ENCODE assay signal across 15 mouse cellular contexts in the genomic region with DNA sequence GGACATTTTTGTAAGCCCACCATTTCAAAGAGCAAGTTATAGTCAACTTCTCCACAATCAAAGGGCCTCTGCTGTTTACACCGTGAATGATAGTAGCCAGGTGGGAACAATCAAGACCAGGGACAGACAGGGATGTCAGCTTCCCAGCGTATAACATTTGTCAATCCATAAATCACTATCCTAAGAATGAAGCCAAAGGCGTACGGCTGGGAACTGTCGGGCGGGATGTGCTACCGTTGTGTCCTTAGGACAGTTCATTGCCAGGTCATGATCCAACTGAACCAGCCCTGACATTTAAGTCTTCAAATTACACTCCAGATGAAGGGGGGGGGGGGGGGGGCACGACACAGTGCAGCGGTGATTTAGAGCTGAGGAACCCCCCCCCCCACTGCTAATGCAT.
DNase-seq lines count a peak whose midpoint lies in the region; ATAC-seq and TF ChIP-seq lines count a peak whose summit lies in the region.
"Had no signal": no experiment of that assay in that cellular context is flagged by ENCODE, and none has a peak within 500 bp of the region (broad histone marks: within the 10 kb centered on the region; RNA-seq: fewer than 3 reads in every experiment).

No protein-coding gene starts in this region.

- no peak for DNase-seq in heart, postnatal 4 days
- peak; percentile 58 for DNase-seq in kidney, postnatal 0 days (ENCODE audit: low spot score)
- DNase-seq in kidney, postnatal 25 days, result no peak
- peak; percentile 50 for DNase-seq in lung, postnatal 10 days
- DNase-seq: cerebellum, adult 8-10 months; liver; thymus, adult 18-20 months had no signal

- WGBS in heart, embryonic 14.5 days, result 72% methylated on average over 7 of the region's 9 CpGs
- WGBS in kidney, postnatal 0 days, result 30% methylated on average over 8 of the region's 9 CpGs
- 7% methylated on average over 9 of the region's 9 CpGs for WGBS in neural tube, embryonic 14.5 days
- 30% methylated on average over 9 of the region's 9 CpGs for WGBS in intestine, embryonic 16.5 days

- 0 out of 2 replicates have a peak, but pooled peaks cover 3% of the 10 kb centered on the region for H3K36me3 ChIP-seq in heart, embryonic 14.5 days (ENCODE audit: control insufficient read depth, insufficient read depth, low read length)
- H3K36me3 ChIP-seq in kidney, postnatal 0 days (ENCODE audit: insufficient read depth, low read length), result no peaks in the 10 kb centered on the region
- H3K36me3 ChIP-seq in neural tube, embryonic 14.5 days (ENCODE audit: control insufficient read depth, insufficient read depth, low read length), result no peaks in the 10 kb centered on the region
- no peaks in the 10 kb centered on the region for H3K36me3 ChIP-seq in intestine, embryonic 16.5 days (ENCODE audit: control insufficient read depth, insufficient read depth, low read length)
- H3K36me3 ChIP-seq: G1E; midbrain, embryonic 15.5 days had no signal

- peak overlapping the region in 1 of 2 experiments; percentile 5; a peak in 1 of 4 replicates for H3K4me3 ChIP-seq in heart, embryonic 14.5 days (ENCODE audit: control insufficient read depth in 1 of 2, insufficient read depth in 1 of 2, low read depth in 1 of 2, low read length in 2 of 2)
- no peak overlapping the region for H3K4me3 ChIP-seq in kidney, postnatal 0 days (replicated peaks; ENCODE audit: low read depth, low read length)
- no peak overlapping the region for H3K4me3 ChIP-seq in neural tube, embryonic 14.5 days (ENCODE audit: low read depth, low read length)
- no peak overlapping the region for H3K4me3 ChIP-seq in intestine, embryonic 16.5 days (ENCODE audit: low read length)
- H3K4me3 ChIP-seq: midbrain, embryonic 15.5 days had no signal

- peak overlapping the region; percentile 43 for H3K4me2 ChIP-seq in heart, embryonic 14.5 days (ENCODE audit: low read length)
- 0 out of 2 replicates have a peak overlapping the region, but pooled peaks have one; percentile 10 for H3K4me2 ChIP-seq in kidney, postnatal 0 days (ENCODE audit: low read length)
- peak overlapping the region; percentile 16; the same call in 1 of the 2 replicates for H3K4me2 ChIP-seq in neural tube, embryonic 14.5 days (ENCODE audit: low read depth, low read length)
- no peak overlapping the region for H3K4me2 ChIP-seq in intestine, embryonic 16.5 days (ENCODE audit: low read depth, low read length)
- H3K4me2 ChIP-seq: heart, embryonic 11.5 days; midbrain, embryonic 15.5 days had no signal

- ATAC-seq in heart, embryonic 14.5 days (ENCODE audit: insufficient number of reproducible peaks, insufficient read depth, low FRiP score, low read depth), result no peak
- ATAC-seq in kidney, postnatal 0 days (replicated peaks; ENCODE audit: low FRiP score, low read depth), result no peak
- ATAC-seq in neural tube, embryonic 14.5 days (ENCODE audit: low read depth), result no peak
- no peak for ATAC-seq in intestine, embryonic 16.5 days
- ATAC-seq: forebrain, embryonic 14.5 days; midbrain, embryonic 15.5 days had no signal

- TF ChIP-seq CTCF in kidney, postnatal 0 days (IDR thresholded peaks at IDR 0.05; ENCODE audit: low read depth), result no peak

- H3K27me3 ChIP-seq in heart, embryonic 14.5 days (ENCODE audit: control insufficient read depth, insufficient read depth, low read length), result no peaks in the 10 kb centered on the region
- no peaks in the 10 kb centered on the region for H3K27me3 ChIP-seq in kidney, postnatal 0 days (ENCODE audit: insufficient read depth, low read length)
- H3K27me3 ChIP-seq in neural tube, embryonic 14.5 days (ENCODE audit: control insufficient read depth, insufficient read depth, low read length), result no peaks in the 10 kb centered on the region
- no peaks in the 10 kb centered on the region for H3K27me3 ChIP-seq in intestine, embryonic 16.5 days (replicated peaks; ENCODE audit: control insufficient read depth, insufficient read depth, low read length)
- H3K27me3 ChIP-seq: midbrain, embryonic 15.5 days had no signal

- H3K9ac ChIP-seq in heart, embryonic 14.5 days (ENCODE audit: low read length), result no peak overlapping the region
- H3K9ac ChIP-seq in kidney, postnatal 0 days (ENCODE audit: low read depth, low read length), result no peak overlapping the region
- H3K9ac ChIP-seq in neural tube, embryonic 14.5 days (replicated peaks; ENCODE audit: low read depth, low read length), result no peak overlapping the region
- H3K9ac ChIP-seq in intestine, embryonic 16.5 days (ENCODE audit: low read depth, low read length), result no peak overlapping the region
- H3K9ac ChIP-seq: midbrain, embryonic 15.5 days had no signal

- peak overlapping the region in 1 of 2 experiments; percentile 56; a peak in 2 of 4 replicates for H3K27ac ChIP-seq in heart, embryonic 14.5 days (replicated peaks in 1 of 2; ENCODE audit: control insufficient read depth in 1 of 2, insufficient read depth in 1 of 2, low read depth in 2 of 2, low read length in 2 of 2)
- no peak overlapping the region for H3K27ac ChIP-seq in kidney, postnatal 0 days
- H3K27ac ChIP-seq in neural tube, embryonic 14.5 days (ENCODE audit: low read depth, low read length), result no peak overlapping the region
- H3K27ac ChIP-seq in intestine, embryonic 16.5 days (ENCODE audit: low read length), result no peak overlapping the region
- H3K27ac ChIP-seq: macrophage; midbrain, embryonic 15.5 days had no signal

- H3K9me3 ChIP-seq in heart, embryonic 14.5 days (ENCODE audit: control insufficient read depth, low read length), result no peaks in the 10 kb centered on the region
- no peaks in the 10 kb centered on the region for H3K9me3 ChIP-seq in kidney, postnatal 0 days (replicated peaks; ENCODE audit: low read length)
- H3K9me3 ChIP-seq in neural tube, embryonic 14.5 days (ENCODE audit: control insufficient read depth, low read length), result no peaks in the 10 kb centered on the region
- H3K9me3 ChIP-seq in intestine, embryonic 16.5 days (ENCODE audit: control insufficient read depth, low read length), result no peaks in the 10 kb centered on the region
- H3K9me3 ChIP-seq: G1E; midbrain, embryonic 15.5 days had no signal

- H3K4me1 ChIP-seq in heart, embryonic 14.5 days (ENCODE audit: control insufficient read depth in 2 of 2, insufficient read depth in 2 of 2, low read length in 2 of 2), result peaks cover 15 to 21% of the 10 kb centered on the region in 2 experiments
- H3K4me1 ChIP-seq in kidney, postnatal 0 days (replicated peaks; ENCODE audit: insufficient read depth, low read length), result peaks cover 31% of the 10 kb centered on the region
- peaks cover 9% of the 10 kb centered on the region; the same call in 1 of the 2 replicates for H3K4me1 ChIP-seq in neural tube, embryonic 14.5 days (ENCODE audit: control insufficient read depth, insufficient read depth, low read length)
- peaks cover 28% of the 10 kb centered on the region for H3K4me1 ChIP-seq in intestine, embryonic 16.5 days (ENCODE audit: control insufficient read depth, insufficient read depth, low read length)
- H3K4me1 ChIP-seq: midbrain, embryonic 15.5 days had no signal

Comparison
In these comparisons a context has a peak if more than half of its experiments do, and no peak if none do; other contexts are left out.
1. DNase-seq: peak in kidney, postnatal 0 days (single experiment) and lung, postnatal 10 days (single experiment); none in heart, postnatal 4 days (single experiment) and kidney, postnatal 25 days (0 of 2).